Mouse (Mus musculus) forebrain, embryonic 14.5 days (tissue): ENCODE data around the gene A130010J15Rik. TPM values are rescaled to one million over a fixed set of nuclear protein-coding genes. Genes with fewer than 3 reads are reported as not detected.

ENCODE experiments used
- ATAC-seq: fragments of 200-750 bp; cut with Nextera tagmentation; 2 replicates; pipeline ENCODE4 v1.8.0; 2017; ENCODE audit warnings: mild to moderate bottlenecking, moderate library complexity
- DNase-seq: peaks from one replicate; pipeline ENCODE4 v3.0.0-alpha.2; 2015; ENCODE audit warnings: low spot score
- H3K27ac ChIP-seq: fragments of 300-500 bp; sonication (generic); 2 replicates; pipeline ENCODE4 v1.5.1; 2014; ENCODE audit warnings: low read depth, mild to moderate bottlenecking, control low read depth, low read length, moderate library complexity
- H3K27me3 ChIP-seq: fragments of 300-500 bp; sonication (generic); replicated peaks from 2 replicates; pipeline ENCODE4 v1.6.1; 2014; ENCODE audit warnings: low read length, control low read depth, mixed read lengths; ENCODE audit not compliant: control insufficient read depth, insufficient read depth
- H3K36me3 ChIP-seq: fragments of 300-500 bp; sonication (generic); 2 replicates; pipeline ENCODE4 v1.6.1; 2014; ENCODE audit warnings: low read length, control low read depth; ENCODE audit not compliant: control insufficient read depth, insufficient read depth
- H3K4me1 ChIP-seq: fragments of 300-500 bp; sonication (generic); 2 replicates; pipeline ENCODE4 v1.6.1; 2014; ENCODE audit warnings: antibody characterized with exemption, low read length, control low read depth; ENCODE audit not compliant: control insufficient read depth, insufficient read depth
- H3K4me2 ChIP-seq: fragments of 300-500 bp; sonication (generic); 2 replicates; pipeline ENCODE4 v1.6.1; 2014; ENCODE audit warnings: mild to moderate bottlenecking, control low read depth, low read length
- H3K4me3 ChIP-seq: fragments of 300-500 bp; sonication (generic); 2 replicates; pipeline ENCODE4 v1.5.1; 2014; ENCODE audit warnings: low read depth, low read length, control low read depth
- H3K9ac ChIP-seq: fragments of 300-500 bp; sonication (generic); 2 replicates; pipeline ENCODE4 v1.6.1; 2014; ENCODE audit warnings: mild to moderate bottlenecking, low read length, control low read depth, moderate library complexity
- H3K9me3 ChIP-seq: fragments of 300-500 bp; sonication (generic); replicated peaks from 2 replicates; pipeline ENCODE4 v1.6.1; 2016; ENCODE audit warnings: low read length, control low read depth, mixed read lengths; ENCODE audit not compliant: control insufficient read depth
- WGBS: fragments of 180-500 bp; shearing (Covaris S2); extraction: QIAGEN DNeasy Blood & Tissue Kit; methylation state at CpG from one replicate; pipeline ENCODE4 v1.1.7; 2014; 5-methylcytosine and 5-hydroxymethylcytosine counted together
- polyA plus RNA-seq: library from polyadenylated mRNA; unstranded; fragments of >200 nt; fragmentation: Nextera tagmentation; extraction: Ambion mirVana; gene quantifications from 2 replicates; pipeline ENCODE4 v1.2.1, GENCODE M21; 2014

Gene A130010J15Rik
- polyA plus RNA-seq, 1 experiment from 2014 or later = 13.3 TPM

DNA sequence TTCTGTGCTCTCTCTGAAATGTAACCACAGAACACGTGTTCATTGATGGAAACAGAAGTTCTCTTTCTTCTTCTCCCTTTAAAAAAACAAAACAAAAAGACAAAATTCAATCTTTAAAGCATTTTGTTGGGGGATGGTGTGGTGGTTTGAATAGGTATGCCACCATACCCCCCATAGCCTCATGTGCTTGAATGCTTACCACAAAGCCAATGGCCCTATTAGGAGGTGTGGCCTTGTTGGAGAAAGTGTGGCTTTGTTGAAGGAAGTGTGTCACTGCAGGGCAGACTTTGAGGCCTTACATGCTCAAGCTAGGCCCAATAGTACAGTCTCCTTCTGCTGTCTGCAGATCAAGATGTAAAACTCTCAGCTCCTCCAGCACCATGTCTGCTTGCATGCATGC lies 21.4 kb upstream of the A130010J15Rik start:
- no peaks in the 10 kb centered on the region for H3K36me3 ChIP-seq
- H3K9ac ChIP-seq = no peak overlapping the region
- 81% methylated on average over 1 of the region's 1 CpGs for WGBS
- H3K4me2 ChIP-seq = no peak overlapping the region
- H3K4me1 ChIP-seq = no peaks in the 10 kb centered on the region
- no peak overlapping the region for H3K27ac ChIP-seq
- H3K27me3 ChIP-seq = no peaks in the 10 kb centered on the region
- no peak overlapping the region for H3K4me3 ChIP-seq
- H3K9me3 ChIP-seq = no peaks in the 10 kb centered on the region
- DNase-seq (no peak), ATAC-seq (no peak)

DNA sequence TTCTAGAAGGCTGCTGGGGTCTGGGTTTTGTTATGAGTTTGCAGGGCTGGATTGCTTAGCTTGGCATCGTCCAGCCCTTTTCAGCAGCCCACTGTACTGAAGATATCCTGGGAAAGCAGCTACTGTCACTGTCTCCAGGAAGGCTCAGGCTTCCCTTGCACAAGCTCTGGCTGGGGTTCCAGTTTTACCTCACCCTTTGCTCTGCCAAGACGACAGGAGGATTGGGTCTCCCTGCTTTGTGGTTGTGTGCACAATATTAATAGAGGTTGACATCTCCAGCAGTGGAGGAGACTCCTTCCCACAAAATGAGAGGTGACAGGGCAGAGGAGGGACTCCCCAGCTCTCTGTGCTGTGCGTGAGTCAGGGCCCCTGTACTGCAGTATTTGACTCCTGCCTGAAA lies 18.6 kb upstream of the A130010J15Rik start:
- 67% methylated on average over 3 of the region's 3 CpGs for WGBS
- no peaks in the 10 kb centered on the region for H3K4me1 ChIP-seq
- H3K4me2 ChIP-seq = no peak overlapping the region
- no peak for ATAC-seq
- H3K27me3 ChIP-seq = peaks cover 18% of the 10 kb centered on the region
- H3K4me3 ChIP-seq = no peak overlapping the region
- no peak overlapping the region for H3K9ac ChIP-seq
- no peak for DNase-seq
- no peaks in the 10 kb centered on the region for H3K36me3 ChIP-seq
- no peaks in the 10 kb centered on the region for H3K9me3 ChIP-seq
- H3K27ac ChIP-seq = no peak overlapping the region

DNA sequence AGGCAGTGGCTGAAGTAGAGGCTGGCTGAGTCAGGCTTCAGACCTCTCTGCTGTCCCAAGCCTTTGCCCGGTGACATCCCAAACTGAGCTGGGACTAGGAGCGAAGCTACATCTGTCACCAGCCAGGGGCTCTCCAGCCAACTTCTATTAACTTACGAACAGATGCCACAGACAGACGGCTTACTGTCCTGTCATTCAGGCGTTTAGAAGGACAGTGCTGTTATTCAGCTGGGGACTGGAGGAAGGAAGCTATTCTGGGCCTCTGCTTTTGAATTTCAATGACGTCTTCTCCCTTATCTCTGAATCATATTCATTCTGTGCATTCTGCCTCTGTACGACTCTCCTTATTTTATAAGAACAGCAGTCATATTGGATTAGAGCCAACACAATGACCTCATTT lies 16.7 kb upstream of the A130010J15Rik start:
- DNase-seq = peak; percentile 21
- 43% methylated on average over 7 of the region's 7 CpGs for WGBS
- peaks cover 21% of the 10 kb centered on the region for H3K27me3 ChIP-seq

DNA sequence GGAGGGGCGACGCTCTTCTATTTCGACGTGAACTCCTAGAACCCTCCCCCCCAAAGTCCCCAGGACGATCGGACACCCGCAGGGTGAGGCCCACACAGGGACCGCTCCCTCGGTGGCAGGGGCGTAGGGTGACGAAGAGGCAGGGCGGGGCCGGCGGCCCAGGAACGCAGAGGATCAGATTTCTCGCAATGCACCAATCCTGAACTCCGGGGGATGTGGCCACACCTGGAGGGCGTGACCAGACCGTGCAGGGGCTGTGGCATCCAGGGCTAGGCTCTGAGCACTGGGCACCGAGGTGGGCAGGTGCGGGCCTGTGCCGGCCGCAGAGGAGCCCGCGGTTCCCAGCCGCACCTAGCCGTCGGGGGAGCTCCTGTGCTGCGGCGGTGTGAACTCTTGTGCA lies 15.0 kb upstream of the A130010J15Rik start, which contains the start of gene Irf6:
Gene Irf6, plus strand, starts transcription at position 240 of the 400 bp plus-strand sequence.
- H3K36me3 ChIP-seq = no peaks in the 10 kb centered on the region
- ATAC-seq = peak; percentile 66
- H3K27ac ChIP-seq = no peak within 1 kb of the TSS
- WGBS = under 1% methylated on average over 30 of the region's 30 CpGs
- H3K4me3 ChIP-seq = peak within 1 kb of the TSS; percentile 6; the same call in 1 of the 2 replicates
- 0 out of 2 replicates have a peak within 1 kb of the TSS, but pooled peaks have one; percentile 26 for H3K9ac ChIP-seq
- H3K27me3 ChIP-seq = peaks cover 21% of the 10 kb centered on the region
- peak within 1 kb of the TSS; percentile 30 for H3K4me2 ChIP-seq
- H3K4me1 ChIP-seq = no peaks in the 10 kb centered on the region
- DNase-seq = peak; percentile 29
- H3K9me3 ChIP-seq = no peaks in the 10 kb centered on the region

More for the DNA sequence above, 16.7 kb upstream of the A130010J15Rik start:
- no peak overlapping the region for H3K27ac ChIP-seq
- H3K36me3 ChIP-seq = no peaks in the 10 kb centered on the region
- H3K9ac ChIP-seq = no peak overlapping the region
- H3K4me1 ChIP-seq = no peaks in the 10 kb centered on the region
- H3K9me3 ChIP-seq = no peaks in the 10 kb centered on the region
- no peak overlapping the region for H3K4me2 ChIP-seq
- H3K4me3 ChIP-seq = no peak overlapping the region
- ATAC-seq = no peak; the same call in 1 of the 2 replicates

DNA sequence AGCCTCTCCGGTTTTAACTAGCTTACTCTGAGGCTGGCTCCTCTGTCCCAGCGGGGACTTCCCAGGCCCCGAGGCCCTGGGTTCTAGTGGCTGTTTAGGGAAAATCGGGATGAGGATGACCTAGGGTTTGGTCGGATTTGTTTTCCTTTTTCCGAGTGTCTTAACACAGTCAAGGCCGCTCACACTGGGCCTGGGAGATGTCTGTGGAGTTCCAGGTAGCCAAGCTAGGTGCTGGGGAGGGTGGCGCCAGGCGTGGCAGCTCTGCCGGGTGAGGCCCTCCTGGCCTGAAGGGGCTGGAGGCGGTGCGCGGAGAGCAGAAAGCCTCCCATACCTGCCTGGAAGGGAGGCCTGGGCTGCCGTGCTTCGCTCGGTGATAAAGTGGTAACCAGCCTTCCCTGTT lies 14.3 kb upstream of the A130010J15Rik start:
- no peak for ATAC-seq

DNA sequence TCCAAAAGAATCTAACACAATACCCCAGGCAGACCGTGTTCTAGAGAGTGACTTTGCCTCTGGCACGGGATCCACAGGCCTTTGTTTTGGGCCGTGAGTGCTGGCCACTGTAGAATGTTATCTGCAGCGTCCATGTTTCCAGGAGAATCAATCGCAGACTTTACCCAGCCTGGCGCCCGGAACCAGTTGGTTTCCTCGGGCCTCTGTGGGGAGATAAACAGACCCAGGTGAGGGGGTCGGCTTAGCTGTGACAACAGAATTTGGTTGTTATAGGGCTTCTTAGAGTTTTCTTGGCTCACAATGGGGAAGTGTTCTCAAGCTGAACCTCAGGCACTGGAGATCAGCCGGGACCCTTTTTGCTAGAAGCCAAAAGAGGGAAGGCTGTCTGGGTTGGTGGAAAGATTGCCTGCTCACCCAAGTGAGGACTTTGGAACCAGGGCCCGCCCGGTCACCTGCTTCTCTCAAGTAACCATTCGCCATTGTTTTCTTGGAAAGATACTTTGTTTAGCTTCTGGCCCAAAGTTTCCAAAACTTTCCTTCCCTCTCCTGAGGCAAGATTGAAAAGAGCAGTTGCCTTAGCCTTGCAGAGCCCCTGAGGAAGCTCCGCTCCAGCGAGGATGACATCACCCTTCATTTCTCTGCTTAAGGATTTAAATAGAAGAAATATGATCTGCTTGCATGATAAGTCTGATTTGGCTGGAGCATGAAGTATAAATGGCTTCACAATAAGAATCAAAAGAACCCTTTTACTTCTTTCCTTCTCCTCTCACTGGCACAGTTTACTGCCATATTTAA lies 11.3 kb upstream of the A130010J15Rik start:
- ATAC-seq = no peak
- Histone ChIP-seq H3K4me3 (no peak overlapping the region), H3K4me1 (no peaks in the 10 kb centered on the region), H3K27me3 (peaks cover 21% of the 10 kb centered on the region), H3K36me3 (no peaks in the 10 kb centered on the region), H3K27ac (no peak overlapping the region), H3K9me3 (no peaks in the 10 kb centered on the region), H3K9ac (no peak overlapping the region), H3K4me2 (no peak overlapping the region)
- WGBS = 80% methylated on average over 15 of the region's 15 CpGs
- DNase-seq = no peak

More for the DNA sequence above, 14.3 kb upstream of the A130010J15Rik start:
- Histone ChIP-seq H3K27me3 (peaks cover 21% of the 10 kb centered on the region), H3K9ac (no peak overlapping the region), H3K4me2 (no peak overlapping the region), H3K36me3 (no peaks in the 10 kb centered on the region), H3K9me3 (no peaks in the 10 kb centered on the region), H3K4me1 (no peaks in the 10 kb centered on the region), H3K4me3 (no peak overlapping the region), H3K27ac (no peak overlapping the region)
- WGBS = 27% methylated on average over 16 of the region's 16 CpGs
- DNase-seq = no peak

DNA sequence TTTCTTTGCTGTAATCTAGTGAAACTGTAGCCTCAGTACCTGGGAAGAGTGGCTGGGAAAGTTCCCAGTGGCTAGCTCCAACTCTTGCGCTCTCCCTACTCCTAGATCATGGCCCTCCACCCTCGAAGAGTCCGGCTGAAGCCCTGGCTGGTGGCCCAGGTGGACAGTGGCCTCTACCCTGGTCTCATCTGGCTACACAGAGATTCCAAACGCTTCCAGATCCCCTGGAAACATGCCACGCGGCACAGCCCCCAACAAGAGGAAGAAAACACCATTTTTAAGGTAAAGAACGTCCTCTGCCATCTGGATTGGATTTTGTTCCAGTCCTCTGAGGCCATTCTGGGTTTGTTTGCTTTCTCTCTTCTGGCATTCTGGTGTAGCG lies 10.7 kb upstream of the A130010J15Rik start:
- Histone ChIP-seq H3K4me1 (no peaks in the 10 kb centered on the region), H3K36me3 (no peaks in the 10 kb centered on the region), H3K9me3 (no peaks in the 10 kb centered on the region), H3K4me3 (no peak overlapping the region), H3K27ac (no peak overlapping the region), H3K9ac (no peak overlapping the region), H3K27me3 (peaks cover 21% of the 10 kb centered on the region), H3K4me2 (no peak overlapping the region)
- DNase-seq (no peak), ATAC-seq (no peak)
- WGBS = 79% methylated on average over 8 of the region's 8 CpGs

DNA sequence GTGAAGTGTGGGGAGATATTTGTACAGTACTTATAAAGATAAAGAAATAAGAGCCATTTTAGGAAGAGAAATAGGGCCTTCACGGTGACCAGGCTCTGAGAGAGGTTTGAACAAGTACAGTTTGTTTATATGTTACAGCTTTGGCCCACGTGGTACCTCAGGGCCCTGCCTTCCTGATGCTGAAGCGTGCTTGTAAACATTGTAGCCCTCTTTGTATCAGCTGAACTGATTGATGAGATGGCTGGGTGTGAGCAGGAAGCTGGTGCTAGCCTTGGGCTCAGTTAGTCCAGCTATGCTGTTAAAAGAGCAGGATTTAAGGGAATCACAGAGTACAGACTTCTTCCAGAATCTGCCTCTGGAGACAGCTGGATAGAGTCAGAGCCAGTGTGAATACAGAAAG lies 8.7 kb upstream of the A130010J15Rik start:
- no peak overlapping the region for H3K27ac ChIP-seq
- no peak for DNase-seq
- H3K9me3 ChIP-seq = no peaks in the 10 kb centered on the region
- no peak overlapping the region for H3K4me2 ChIP-seq
- no peak for ATAC-seq
- H3K36me3 ChIP-seq = no peaks in the 10 kb centered on the region
- WGBS = 66% methylated on average over 3 of the region's 3 CpGs
- H3K27me3 ChIP-seq = peaks cover 4% of the 10 kb centered on the region
- no peak overlapping the region for H3K9ac ChIP-seq
- H3K4me1 ChIP-seq = no peaks in the 10 kb centered on the region
- no peak overlapping the region for H3K4me3 ChIP-seq

DNA sequence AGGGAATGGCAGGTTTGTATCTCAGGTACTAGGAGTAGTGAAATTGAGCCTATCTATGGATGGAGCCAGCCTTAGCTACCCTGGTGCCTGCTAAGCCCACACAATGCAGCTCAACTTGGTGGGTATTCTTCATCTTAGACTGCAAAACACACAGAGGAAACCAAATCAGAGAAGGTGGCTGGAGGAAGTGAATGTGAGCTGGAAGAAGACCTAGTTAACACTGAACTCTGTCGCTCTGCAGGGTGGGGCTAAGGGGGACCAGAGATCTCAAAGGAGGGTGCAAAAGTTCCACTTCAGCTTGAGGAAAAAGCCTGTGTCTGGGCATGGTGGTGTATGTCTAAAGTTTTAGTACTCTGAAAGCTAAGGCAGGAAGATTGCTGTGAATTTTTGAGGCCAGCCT lies 8.2 kb upstream of the A130010J15Rik start:
- Histone ChIP-seq H3K27me3 (no peaks in the 10 kb centered on the region), H3K36me3 (no peaks in the 10 kb centered on the region), H3K27ac (no peak overlapping the region), H3K9ac (no peak overlapping the region), H3K4me1 (no peaks in the 10 kb centered on the region), H3K4me2 (no peak overlapping the region), H3K9me3 (no peaks in the 10 kb centered on the region), H3K4me3 (no peak overlapping the region)
- ATAC-seq = no peak
- 62% methylated on average over 1 of the region's 1 CpGs for WGBS
- no peak for DNase-seq
